Mouse (Mus musculus) cerebellum, postnatal 25 days (tissue): Measurements from ENCODE around the gene Fabp6.
A peak's percentile ranks its signal among the peaks of the same experiment; 100 is the strongest.

Source experiments
- DNase-seq, 2 experiments: peaks; one replicate each; pipeline ENCODE4 v3.0.0; 2021; ENCODE audit warnings: mixed read lengths in 2 of 2

The Fabp6 gene

DNA sequence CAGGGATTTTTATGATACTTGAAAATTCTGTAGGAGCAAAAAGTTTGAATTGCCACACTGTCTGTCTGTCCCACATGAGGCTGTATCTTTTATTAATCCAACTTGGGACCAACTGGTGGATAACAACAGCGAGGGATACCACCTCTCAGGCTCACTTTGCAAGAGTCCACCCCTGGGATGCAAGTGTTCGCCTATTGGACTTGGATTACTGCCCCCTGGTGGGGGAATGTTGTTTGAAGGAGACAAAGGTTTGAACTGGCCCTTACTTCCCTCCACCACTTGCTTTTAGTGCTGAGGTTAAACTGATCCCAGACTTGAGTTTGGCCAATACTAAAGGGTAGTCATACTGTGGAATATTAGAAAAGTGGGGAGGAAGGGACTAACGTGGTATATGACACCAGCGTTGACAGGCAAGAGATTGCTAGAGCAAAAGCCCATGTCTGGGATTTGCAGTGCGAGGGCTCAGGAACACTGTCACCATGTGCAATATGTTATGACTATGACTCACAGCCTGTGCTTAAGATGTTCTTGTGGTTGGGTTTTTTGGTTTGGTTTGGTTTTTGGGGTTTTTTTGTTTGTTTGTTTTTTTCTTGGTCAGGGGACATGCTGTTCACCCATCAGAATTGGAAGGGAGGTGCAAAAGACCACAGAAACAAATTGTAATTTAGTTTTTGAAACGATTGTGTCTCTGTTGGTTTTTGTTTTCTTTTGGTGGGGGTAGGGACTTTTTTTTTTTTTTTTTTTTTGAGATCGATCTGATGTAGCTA lies 14.8 kb downstream of the Fabp6 start, which contains the start of gene 4933415A04Rik:
Gene 4933415A04Rik (plus strand): TSS at position 717 of the 767 bp plus-strand sequence.
- peak; percentile 75 to 91 for DNase-seq

DNA sequence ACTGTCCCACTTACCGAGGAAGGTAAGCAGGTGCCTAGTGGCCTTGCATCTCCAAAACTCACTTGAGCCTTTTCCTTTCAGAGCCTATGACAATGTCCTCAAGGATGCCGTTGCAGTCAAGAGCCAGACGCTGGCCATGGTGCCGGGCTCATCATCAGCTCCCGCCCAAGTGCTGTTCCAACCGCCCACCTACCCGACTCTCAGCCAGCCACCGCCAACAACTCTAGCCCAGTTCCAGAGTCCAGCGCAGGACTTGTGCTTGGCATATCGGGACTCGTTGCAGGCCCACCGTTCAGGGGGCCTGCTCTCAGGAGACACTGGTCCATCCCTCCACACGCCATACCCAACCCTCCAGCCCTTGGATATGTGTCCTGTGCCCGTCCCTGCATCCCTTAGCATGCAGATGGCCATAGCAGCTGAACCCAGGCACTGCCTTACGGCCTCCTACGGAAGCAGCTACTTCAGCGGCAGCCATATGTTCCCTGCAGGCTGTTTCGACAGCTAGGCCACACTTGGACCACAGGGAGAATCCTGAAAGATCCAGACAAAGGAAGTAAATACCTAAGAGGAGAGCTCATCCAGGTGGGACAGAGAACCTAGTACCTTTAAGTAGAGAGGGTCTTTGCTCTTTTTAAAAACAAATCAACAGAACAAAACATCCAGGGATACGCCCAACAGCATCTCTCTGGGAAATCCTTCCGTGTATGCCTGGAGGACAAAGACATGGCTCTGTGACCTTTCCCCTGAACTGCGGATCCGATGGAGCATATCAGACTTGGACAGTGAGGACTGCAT lies 15.9 kb downstream of the Fabp6 start:
- peak; percentile 34 to 45 for DNase-seq

GRCm38 (mm10) chr11:43577713-43578478 lies 23.4 kb downstream of the Fabp6 start:
- no peak for DNase-seq

DNA sequence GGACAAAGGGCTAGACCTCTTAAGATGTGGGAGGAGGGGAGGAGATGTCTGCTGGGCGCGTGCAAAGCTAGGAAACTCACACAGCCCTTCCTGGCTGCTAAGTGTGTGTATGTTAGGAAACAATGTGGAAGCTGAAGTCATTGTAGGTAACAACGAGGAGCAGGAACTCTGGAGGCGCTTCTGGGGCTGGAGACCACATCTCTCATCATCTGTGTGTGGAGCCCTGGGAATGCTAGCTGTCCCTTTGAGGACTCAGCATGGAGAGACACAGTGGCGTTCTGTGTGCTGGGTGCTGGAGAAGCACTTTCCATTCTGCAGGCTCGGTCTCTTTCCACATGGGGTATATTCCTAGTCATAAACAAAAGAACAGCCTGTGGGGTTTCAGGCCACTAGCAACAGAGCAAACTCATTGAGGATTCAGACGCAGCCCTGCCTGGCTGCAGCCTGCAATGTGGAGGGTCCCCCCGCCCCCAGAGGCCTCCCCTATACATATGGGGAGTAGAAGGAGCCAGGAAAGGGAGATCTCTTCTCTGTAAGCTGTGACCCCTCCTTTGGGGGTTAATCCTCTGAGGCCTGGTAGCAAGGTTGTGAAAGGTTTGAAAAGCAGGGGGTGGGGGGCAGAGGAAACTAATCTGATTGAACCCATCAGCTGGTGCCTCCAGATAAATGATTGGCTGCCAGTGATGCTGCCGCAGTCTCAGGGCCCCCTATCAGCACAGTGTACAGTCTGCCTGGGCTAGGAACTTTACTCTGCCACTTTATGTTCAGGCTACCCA lies 25.8 kb downstream of the Fabp6 start:
- no peak for DNase-seq

DNA sequence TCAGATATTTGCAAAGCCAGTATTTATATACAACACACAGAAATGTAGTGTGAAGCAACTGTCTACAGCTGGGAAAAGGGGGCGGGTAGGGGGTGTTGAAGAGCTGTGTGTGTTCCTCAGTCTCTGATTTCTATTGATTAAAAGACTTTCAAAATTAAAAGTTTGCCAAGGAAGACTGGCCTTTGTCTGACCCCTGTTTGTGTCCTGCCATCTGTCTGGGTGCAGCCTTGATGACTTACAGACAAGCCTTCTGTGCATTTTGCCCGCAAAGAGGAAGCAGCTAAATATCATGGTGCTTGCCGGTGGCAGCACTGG lies 26.3 kb downstream of the Fabp6 start:
- no peak for DNase-seq

GRCm38 (mm10) chr11:43569595-43569994 lies 31.7 kb downstream of the Fabp6 start:
- DNase-seq: peak; percentile 95 to 97

GRCm38 (mm10) chr11:43569188-43569587 lies 32.2 kb downstream of the Fabp6 start:
- no peak for DNase-seq

GRCm38 (mm10) chr11:43568263-43568662 lies 33.1 kb downstream of the Fabp6 start:
- peak in 1 of 2 experiments; percentile 67 for DNase-seq

DNA sequence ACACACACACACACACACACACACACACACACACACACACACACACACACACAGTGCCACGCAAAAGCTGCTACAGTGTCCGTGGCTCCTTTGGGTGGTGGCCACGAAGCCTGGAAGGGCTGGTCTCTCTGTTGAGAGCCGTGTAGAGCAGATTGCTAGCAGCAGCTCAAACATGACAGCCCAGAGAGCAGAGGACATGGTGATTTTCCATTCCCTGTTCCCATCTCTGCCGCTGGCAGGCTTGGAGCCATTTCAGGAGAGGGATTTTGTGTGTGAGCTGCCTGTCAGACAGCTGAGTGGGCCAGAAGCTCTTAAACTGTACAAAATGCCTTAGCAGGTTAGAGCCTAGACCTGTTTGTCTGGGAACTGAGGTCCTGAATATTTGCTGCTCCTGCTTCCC lies 34.6 kb downstream of the Fabp6 start:
- peak; percentile 53 to 61 for DNase-seq

GRCm38 (mm10) chr11:43565852-43566251 lies 35.5 kb downstream of the Fabp6 start:
- no peak for DNase-seq

DNA sequence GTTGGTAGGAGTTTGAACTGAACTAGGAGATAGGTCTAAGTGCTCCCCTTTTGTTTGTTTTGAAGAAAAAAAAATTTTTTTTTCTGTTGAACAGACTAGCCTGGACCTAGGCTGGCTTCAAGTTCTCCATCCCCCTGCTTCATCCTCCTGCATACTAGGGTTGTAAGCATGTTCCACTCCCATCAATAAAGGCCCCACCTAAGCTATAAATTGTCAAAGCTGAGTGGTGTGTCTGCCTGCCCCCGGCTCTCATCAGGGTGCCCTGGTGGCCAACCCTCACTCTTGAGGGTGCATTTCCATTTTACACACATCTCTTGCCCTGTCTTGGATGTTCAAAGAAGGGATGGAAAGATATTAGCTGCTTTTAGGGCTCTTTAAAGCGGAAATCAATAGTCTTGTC lies 35.9 kb downstream of the Fabp6 start:
- DNase-seq: no peak

DNA sequence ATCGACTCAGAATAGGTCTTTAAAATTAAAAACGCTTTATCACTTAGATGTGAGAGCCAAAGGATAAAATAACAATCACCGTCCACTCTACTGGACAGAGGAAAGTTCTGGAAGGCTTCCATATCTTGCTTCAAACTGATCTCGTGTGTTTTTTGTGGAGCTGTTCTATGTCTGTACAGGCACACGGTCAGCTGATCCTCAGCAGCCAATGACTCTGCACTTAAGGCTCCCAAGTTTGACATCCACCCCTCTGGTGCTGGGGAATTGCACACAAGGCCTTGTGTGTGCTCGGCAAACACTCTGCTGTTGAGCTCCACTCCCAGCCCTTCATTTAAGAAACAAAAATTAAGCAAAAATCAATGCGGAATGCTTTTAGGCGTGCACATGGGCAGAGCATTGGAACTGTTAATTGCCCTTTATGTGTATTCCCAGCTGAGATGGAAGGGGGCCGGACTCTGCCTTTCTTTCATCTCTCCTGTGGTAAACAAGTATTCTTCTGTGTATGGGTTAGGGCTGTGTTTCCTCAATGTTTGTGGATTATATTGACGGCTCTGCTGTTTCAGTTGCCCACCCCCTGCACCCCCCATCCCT lies 37.6 kb downstream of the Fabp6 start:
- DNase-seq: no peak

DNA sequence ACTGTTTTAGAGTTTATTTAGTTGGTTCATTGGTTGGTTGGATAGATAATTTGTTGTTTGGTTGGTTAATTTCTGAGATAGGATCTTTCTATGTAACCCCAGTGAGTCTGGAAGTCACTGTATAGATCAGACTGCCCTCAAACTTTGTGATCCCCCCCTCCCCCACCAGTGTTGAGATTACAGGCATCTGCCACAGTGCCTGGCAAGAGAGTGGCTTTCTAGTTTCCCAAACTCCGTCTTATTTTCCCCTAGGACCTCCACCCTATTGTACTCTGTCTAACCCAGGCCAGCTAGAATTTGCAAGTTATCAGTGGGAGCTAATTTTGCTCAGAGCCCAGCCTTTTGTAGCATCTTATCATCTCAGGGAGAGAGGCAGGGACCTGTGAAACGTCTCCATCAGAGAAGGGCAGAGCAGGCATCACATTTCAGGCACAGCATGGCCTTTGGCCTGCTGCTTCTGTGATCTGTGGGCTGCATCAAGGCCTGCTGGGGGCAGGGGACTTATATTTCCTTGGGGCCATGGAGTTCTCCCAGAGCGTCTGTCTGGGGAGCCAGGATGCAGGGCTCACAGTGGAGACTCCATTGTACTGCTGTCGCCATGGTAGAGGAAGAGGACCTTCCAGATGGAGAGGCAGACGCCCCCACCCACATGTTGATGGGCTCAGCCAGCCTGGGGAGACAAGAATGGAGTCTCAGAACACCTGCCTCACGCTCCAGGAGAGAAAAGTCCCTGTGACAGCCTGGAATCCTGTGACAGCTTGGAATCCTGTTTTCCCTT lies 41.6 kb downstream of the Fabp6 start:
- no peak for DNase-seq

- no peak for DNase-seq
Observed at GRCm38 (mm10) chr11:43556538-43556937, 44.8 kb downstream of the Fabp6 start.

GRCm38 (mm10) chr11:43552675-43553074 lies 48.7 kb downstream of the Fabp6 start:
- DNase-seq: no peak

GRCm38 (mm10) chr11:43551756-43552155 lies 49.6 kb downstream of the Fabp6 start:
- no peak for DNase-seq

DNA sequence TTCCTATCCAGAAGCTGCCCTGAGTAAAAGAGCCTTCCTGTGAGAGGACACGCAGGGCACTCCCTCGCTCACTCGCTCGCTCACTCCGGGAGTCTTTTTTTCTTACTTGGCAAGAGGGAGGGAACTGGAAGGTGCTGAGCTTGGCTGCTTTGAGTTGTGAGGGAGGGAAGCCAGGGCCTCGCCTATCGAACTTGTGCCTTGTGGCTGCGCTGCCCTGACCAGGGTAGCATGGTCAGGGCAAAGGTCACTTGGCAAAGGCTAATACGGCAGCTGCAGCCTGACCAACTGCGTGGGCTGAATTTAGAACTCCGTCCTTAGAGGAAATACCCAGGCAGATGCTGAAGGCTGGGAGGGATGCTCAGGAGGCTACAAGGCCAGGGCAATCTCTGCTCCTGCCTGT lies 51.6 kb downstream of the Fabp6 start:
- peak; percentile 58 to 59 for DNase-seq

DNA sequence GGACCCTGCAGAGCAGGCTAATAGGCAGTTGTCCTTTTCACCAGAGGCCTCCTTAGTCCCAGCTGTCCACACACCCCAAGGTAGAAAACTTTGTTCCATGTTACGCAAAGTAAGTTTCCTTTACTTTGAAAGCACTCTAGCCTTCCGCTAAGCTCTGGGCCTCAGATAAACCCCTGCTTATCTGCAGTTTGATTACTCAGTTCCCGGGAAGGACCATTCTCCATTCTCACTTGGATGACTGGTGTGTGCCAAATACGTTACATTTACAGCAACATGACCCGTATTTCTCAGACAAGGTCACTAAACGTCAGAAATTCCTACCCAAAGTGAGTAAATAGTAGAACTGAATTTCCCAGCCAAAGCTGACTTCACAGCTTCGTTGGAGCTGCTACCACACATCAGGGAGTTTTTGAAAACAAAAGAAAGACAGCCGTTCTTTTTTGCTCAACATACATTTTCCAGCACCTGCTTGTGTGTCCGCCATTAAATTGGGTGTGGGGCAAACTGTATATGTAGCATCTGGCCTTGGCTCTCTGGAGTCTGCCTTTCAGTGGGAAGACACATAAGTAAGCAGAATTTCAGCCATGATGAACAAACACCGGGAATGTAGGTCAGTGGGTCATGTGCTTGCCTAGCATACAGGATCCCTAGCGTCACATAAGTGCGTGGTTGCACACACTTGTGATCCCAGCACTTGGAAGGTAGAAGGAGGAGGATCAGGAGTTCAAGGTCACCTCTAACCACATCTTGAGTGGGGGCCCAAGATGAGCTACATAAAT lies 52.5 kb downstream of the Fabp6 start:
- no peak for DNase-seq

DNA sequence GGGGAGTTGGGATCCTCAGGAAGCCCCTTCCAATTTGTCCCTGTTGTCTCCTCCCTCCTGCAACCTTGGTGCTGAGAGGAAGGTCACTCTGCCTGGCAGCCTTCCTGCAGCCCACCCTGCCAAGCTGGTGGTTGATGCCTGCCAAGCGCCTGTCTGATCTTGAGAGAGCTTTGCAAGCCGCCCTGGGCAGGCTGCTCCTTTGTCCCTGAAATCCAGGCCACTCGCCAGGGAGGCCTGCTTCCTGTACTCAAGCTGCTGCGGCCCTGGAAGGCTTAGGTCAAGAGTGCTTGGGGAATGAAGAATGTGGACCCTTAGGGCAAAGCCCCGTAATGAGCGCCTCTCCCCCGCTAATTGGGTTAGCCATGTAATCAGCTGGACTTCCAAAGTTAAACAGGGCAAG lies 53.2 kb downstream of the Fabp6 start:
- peak; percentile 90 to 91 for DNase-seq

DNA sequence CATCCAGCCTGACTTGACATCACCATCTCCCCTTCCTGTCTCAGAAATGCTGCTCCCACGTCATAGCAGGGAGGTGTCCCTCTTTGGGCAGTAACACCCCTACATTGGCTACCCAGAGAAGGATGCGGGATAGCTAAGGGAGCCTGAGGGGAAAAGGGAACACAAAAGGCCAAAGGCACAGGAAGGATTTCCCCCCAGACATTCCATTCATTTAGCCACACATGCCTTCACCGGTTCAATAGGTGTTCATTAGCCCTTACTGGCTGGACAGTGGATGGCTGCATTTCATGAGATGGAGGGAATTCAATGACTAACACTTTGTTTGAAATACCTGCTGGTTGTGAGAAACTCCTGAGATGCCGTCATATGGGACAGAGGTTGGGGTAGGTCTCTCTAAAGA lies 54.7 kb downstream of the Fabp6 start:
- no peak for DNase-seq
